Mouse (Mus musculus) G1E-ER4 (cell line): ENCODE measurements around the gene G6pc. TPM values are rescaled to one million over a fixed set of nuclear protein-coding genes. Genes with fewer than 3 reads are reported as not detected.

Experiments
- GATA1 ChIP-seq: IDR thresholded peaks from one replicate; pipeline ENCODE4 v1.8.0; 2012; ENCODE audit warnings: low read length, inconsistent platforms
- polyA plus RNA-seq: library from polyadenylated mRNA; stranded (reverse); fragments of >175 nt; gene quantifications from 2 replicates; pipeline ENCODE4 v1.2.3, GENCODE M21; 2012

Gene G6pc
- polyA plus RNA-seq, 1 experiment = not detected

- TF ChIP-seq GATA1 = no peak
Observed at GRCm38 (mm10) chr11:101419610-101420009, 52.2 kb downstream of the G6pc start.

- no peak for TF ChIP-seq GATA1
Observed at GRCm38 (mm10) chr11:101420148-101420547, 52.8 kb downstream of the G6pc start.

- no peak for TF ChIP-seq GATA1
Observed at GRCm38 (mm10) chr11:101424105-101424851, 56.9 kb downstream of the G6pc start, which contains the start of gene Gm27029. Gene Gm27029 (minus strand): TSS chr11:101424796.

GRCm38 (mm10) chr11:101424925-101425813 lies 57.8 kb downstream of the G6pc start, which contains the start of the genes Rundc1 and Ptges3l:
Gene Rundc1 (plus strand): TSS chr11:101425085.
Gene Ptges3l (minus strand): TSS chr11:101425333.
- TF ChIP-seq GATA1 = no peak

- no peak for TF ChIP-seq GATA1
Observed at GRCm38 (mm10) chr11:101426165-101426564, 58.8 kb downstream of the G6pc start.

Other genes with a start within 250 kb of the G6pc start
- gene Retreg3, start 247.7 kb upstream of the G6pc start, polyA plus RNA-seq = 11.0 and 12.6 TPM in 2 replicates
- gene Tubg1, start 247.6 kb upstream of the G6pc start, polyA plus RNA-seq = 107 and 114 TPM in 2 replicates
- not detected in 2 replicates for gene Tubg2, start 211.7 kb upstream of the G6pc start, polyA plus RNA-seq
- 0.01 and 0.02 TPM in 2 replicates for gene Cntnap1, start 197.0 kb upstream of the G6pc start, polyA plus RNA-seq
- gene Plekhh3, start 196.2 kb upstream of the G6pc start, polyA plus RNA-seq = 2.3 and 2.8 TPM in 2 replicates
- not detected in 2 replicates for gene Ccr10, start 192.1 kb upstream of the G6pc start, polyA plus RNA-seq
- gene Ezh1, start 141.1 kb upstream of the G6pc start, polyA plus RNA-seq = 1.3 and 3.6 TPM in 2 replicates
- 0.08 TPM in 1 of 2 replicates, not detected in the other for gene Ramp2, start 121.5 kb upstream of the G6pc start, polyA plus RNA-seq
- gene Vps25, start 113.9 kb upstream of the G6pc start, polyA plus RNA-seq = 122 and 174 TPM in 2 replicates
- gene Wnk4, start 107.0 kb upstream of the G6pc start, polyA plus RNA-seq = 60.9 and 68.4 TPM in 2 replicates
- gene Cntd1, start 88.5 kb upstream of the G6pc start, polyA plus RNA-seq = 0.06 TPM in 2 replicates
- gene Coa3, start 88.4 kb upstream of the G6pc start, polyA plus RNA-seq = 23.1 and 57.7 TPM in 2 replicates
- gene Becn1, start 65.3 kb upstream of the G6pc start, polyA plus RNA-seq = 127 and 150 TPM in 2 replicates
- 79.5 and 97.2 TPM in 2 replicates for gene Psme3, start 51.3 kb upstream of the G6pc start, polyA plus RNA-seq
- 6.2 and 8.6 TPM in 2 replicates for gene Aoc2, start 42.5 kb upstream of the G6pc start, polyA plus RNA-seq
- 0.05 TPM in 1 of 2 replicates, not detected in the other for gene Aoc3, start 37.0 kb upstream of the G6pc start, polyA plus RNA-seq
- 79.1 and 84.8 TPM in 2 replicates for gene Aarsd1, start 50.1 kb downstream of the G6pc start, polyA plus RNA-seq
- 0.81 and 1.8 TPM in 2 replicates for gene Gm27029, start 57.2 kb downstream of the G6pc start, polyA plus RNA-seq
- 6.9 and 7.2 TPM in 2 replicates for gene Rundc1, start 57.5 kb downstream of the G6pc start, polyA plus RNA-seq
- 0.25 and 0.30 TPM in 2 replicates for gene Ptges3l, start 57.8 kb downstream of the G6pc start, polyA plus RNA-seq
- gene Rpl27, start 74.7 kb downstream of the G6pc start, polyA plus RNA-seq = 482 and 957 TPM in 2 replicates
- 35.5 and 37.1 TPM in 2 replicates for gene Ifi35, start 80.8 kb downstream of the G6pc start, polyA plus RNA-seq
- 33.7 and 44.8 TPM in 2 replicates for gene Rnd2, start 97.4 kb downstream of the G6pc start, polyA plus RNA-seq
- gene Vat1, start 98.7 kb downstream of the G6pc start, polyA plus RNA-seq = 282 and 396 TPM in 2 replicates
- 3.8 and 27.2 TPM in 2 replicates for gene Brca1, start 184.4 kb downstream of the G6pc start, polyA plus RNA-seq
- 86.3 and 105 TPM in 2 replicates for gene Nbr1, start 184.6 kb downstream of the G6pc start, polyA plus RNA-seq
- 0.46 and 0.69 TPM in 2 replicates for gene Tmem106a, start 214.7 kb downstream of the G6pc start, polyA plus RNA-seq
- not detected in 2 replicates for gene Gm11634, start 231.7 kb downstream of the G6pc start, polyA plus RNA-seq